Mouse (Mus musculus) cerebellum, adult 2 months (tissue): ENCODE measurements at regions not wholly inside any gene's neighbourhood (a gene's known extent, or its start where the extent isn't known, plus 50 kb on each side); places are given as distances from the start of the nearest gene placed in this dataset.

Source experiments
- CTCF ChIP-seq: fragments of 200-500 bp; IDR thresholded peaks from 2 replicates; pipeline ENCODE4 v1.5.1; 2011; ENCODE audit warnings: low read depth, mild to moderate bottlenecking, control low read depth, low read length, moderate library complexity, borderline replicate concordance; ENCODE audit not compliant: insufficient read depth
- POLR2A ChIP-seq: fragments of 200-500 bp; IDR thresholded peaks from 2 replicates; pipeline ENCODE4 v1.6.1; 2011; ENCODE audit warnings: low read length, control low read depth, borderline replicate concordance; ENCODE audit not compliant: insufficient read depth

DNA sequence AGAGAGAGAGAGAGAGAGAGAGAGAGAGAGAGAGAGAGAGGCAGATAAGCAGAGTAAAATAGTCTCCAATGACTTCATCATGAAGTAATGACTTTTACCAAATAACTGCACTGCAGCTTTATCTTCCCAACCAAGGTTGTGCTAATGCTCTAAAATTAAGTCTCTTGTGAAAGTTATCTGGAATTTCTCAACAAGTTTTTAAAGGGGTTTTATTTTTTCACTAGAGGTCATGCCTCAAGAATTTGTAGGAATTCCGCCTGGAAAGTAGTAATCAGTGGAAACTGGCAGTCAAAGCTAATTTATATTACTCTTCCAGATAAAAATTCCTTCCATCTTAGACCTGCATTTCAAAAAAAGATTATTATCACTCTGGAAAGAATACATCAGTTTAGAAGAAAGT, 102.9 kb downstream of the Lyplal1 start:
- no peak for TF ChIP-seq CTCF
- no peak for TF ChIP-seq POLR2A
